Mouse (Mus musculus): ENCODE measurements around the gene Mageb2. TPM values are rescaled to one million over a fixed set of nuclear protein-coding genes. Genes with fewer than 3 reads are reported as not detected.
"Not testable (repeated sequence)": the region's sequence is repeated elsewhere in the genome, so short reads cannot be mapped to it uniquely, and the experiment has no call there.

Gene Mageb2
- total RNA-seq (2014; fragmentation: Nextera tagmentation) (not detected in 2 replicates), total RNA-seq (2017) (not detected in 2 replicates), polyA plus RNA-seq (2012) (not detected in 2 replicates)

DNA sequence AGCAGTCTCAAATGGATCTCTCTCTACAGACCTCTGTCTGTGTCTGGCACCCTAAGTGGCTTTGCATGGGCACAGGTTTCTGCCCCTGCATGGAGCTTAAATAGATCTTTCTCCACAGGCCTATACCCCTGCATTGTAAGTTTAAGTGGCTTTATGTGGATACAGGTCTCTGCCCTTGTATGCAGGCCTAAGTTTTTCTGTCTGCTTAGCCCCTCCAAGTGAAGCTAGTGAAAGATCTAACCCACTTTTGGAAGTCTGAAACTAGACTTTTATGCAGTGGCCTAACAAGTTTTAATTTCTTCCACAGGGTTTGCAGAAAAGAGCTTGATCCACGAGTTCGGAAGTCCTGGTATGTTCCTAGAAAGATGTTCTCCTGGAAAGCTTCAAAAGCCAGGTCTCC lies at the start of gene Mageb2:
Mageb2 (plus strand) TSS at position 301 of the 400 bp plus-strand sequence.
- DNase-seq (ENCODE audit: low spot score); H3K4me1 ChIP-seq (ENCODE audit: insufficient read depth, low read depth, low read length); H3K36me3 ChIP-seq (replicated peaks); H3K4me3 ChIP-seq (ENCODE audit: low read depth, low read length); H3K27me3 ChIP-seq (ENCODE audit: insufficient read depth, low read length); ATAC-seq (ENCODE audit: extremely low read depth, insufficient number of reproducible peaks, low FRiP score, poor library complexity, severe bottlenecking); H3K9me3 ChIP-seq (replicated peaks): not testable (repeated sequence)

DNA sequence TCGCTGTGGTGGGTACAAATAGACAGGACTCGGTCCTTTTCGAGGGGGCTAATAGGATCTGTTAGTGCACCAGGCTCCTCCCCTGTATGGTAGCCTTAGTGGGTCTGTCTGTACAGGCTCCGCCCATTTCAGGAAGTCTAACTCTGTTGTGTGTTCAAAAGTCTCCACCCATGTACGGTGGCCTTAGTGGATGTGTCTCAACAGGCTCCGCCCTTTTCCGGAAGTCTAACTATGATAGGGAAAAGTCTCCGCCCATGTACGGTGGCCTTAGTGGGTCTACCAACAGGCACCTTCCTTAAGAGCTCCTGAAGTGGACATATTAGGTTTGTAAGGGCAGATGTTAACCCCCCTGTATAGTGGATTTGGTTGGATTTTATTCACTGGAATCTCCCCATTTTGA lies 18.2 kb upstream of the Mageb2 start:
- not testable (repeated sequence) for DNase-seq (ENCODE audit: low spot score); H3K9me3 ChIP-seq (replicated peaks); H3K4me1 ChIP-seq (ENCODE audit: insufficient read depth, low read depth, low read length)

More for the DNA sequence above, 18.2 kb upstream of the Mageb2 start:
- H3K36me3 ChIP-seq (replicated peaks); H3K27me3 ChIP-seq (ENCODE audit: insufficient read depth, low read length); ATAC-seq (ENCODE audit: extremely low read depth, insufficient number of reproducible peaks, low FRiP score, poor library complexity, severe bottlenecking); H3K4me3 ChIP-seq (ENCODE audit: low read depth, low read length): not testable (repeated sequence)

Other genes starting within 250 kb of the Mageb2 start
- not detected in 2 replicates for gene Gm5072, start 60.8 kb downstream of the Mageb2 start, total RNA-seq (2014; fragmentation: Nextera tagmentation)
- gene Gm5072, start 60.8 kb downstream of the Mageb2 start, total RNA-seq (2017): not detected in 2 replicates
- not detected in 2 replicates for gene Gm5072, start 60.8 kb downstream of the Mageb2 start, polyA plus RNA-seq (2012)
- not detected in 2 replicates for gene Gm8914, start 148.4 kb downstream of the Mageb2 start, total RNA-seq (2014; fragmentation: Nextera tagmentation)
- gene Gm8914, start 148.4 kb downstream of the Mageb2 start, total RNA-seq (2017): not detected in 2 replicates
- not detected in 2 replicates for gene Gm8914, start 148.4 kb downstream of the Mageb2 start, polyA plus RNA-seq (2012)
- not detected in 2 replicates for gene 1700084M14Rik, start 244.2 kb downstream of the Mageb2 start, total RNA-seq (2014; fragmentation: Nextera tagmentation)
- not detected in 2 replicates for gene 1700084M14Rik, start 244.2 kb downstream of the Mageb2 start, total RNA-seq (2017)
- not detected in 2 replicates for gene 1700084M14Rik, start 244.2 kb downstream of the Mageb2 start, polyA plus RNA-seq (2012)